Mouse (Mus musculus) testis, adult 2 months (tissue): Measurements from ENCODE around the gene Spata31d1a.

Experiments
- CTCF ChIP-seq: fragments of 200-500 bp; IDR thresholded peaks from 2 replicates; pipeline ENCODE4 v1.5.1; 2012; ENCODE audit warnings: low read depth, mild to moderate bottlenecking, inconsistent platforms, low read length, moderate library complexity; ENCODE audit not compliant: control insufficient read depth, insufficient read depth, insufficient replicate concordance
- POLR2A ChIP-seq: fragments of 200-500 bp; IDR thresholded peaks from 2 replicates; pipeline ENCODE4 v1.6.1; 2012; ENCODE audit warnings: low read depth, mild to moderate bottlenecking, inconsistent platforms, low read length, moderate library complexity; ENCODE audit not compliant: control insufficient read depth

DNA sequence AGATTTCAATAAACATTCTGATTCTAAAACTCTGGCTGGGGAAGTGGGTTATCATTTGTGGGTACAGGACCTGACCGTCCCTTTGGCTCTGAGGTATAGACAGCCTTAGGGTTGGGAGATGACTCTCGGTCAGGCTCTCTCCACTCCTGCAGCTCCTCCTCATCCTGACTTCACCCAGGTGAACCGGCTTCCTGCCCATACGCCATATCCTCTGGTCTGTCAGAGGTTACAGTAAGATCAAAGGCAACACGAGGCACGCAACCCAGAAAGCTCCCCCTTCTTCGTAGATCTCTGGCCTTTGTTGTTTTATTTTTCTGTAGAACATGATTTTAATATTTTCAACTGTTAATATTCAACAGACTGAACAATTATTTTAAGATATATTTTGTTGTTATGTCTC lies 14.3 kb downstream of the Spata31d1a start:
- TF ChIP-seq CTCF: no peak
- no peak for TF ChIP-seq POLR2A
